Mouse (Mus musculus) MEL (cell line): ENCODE results near the gene Krt15. TPM values are rescaled to one million over a fixed set of nuclear protein-coding genes. Genes with fewer than 3 reads are reported as not detected.

Source experiments
- DNase-seq: peaks from one replicate; pipeline ENCODE4 v3.0.0; 2011; ENCODE audit warnings: low read depth, low spot score
- H3K27ac ChIP-seq: 2 replicates; pipeline ENCODE4 v1.5.1; 2012; ENCODE audit warnings: low read depth, mild to moderate bottlenecking, control low read depth, low read length, moderate library complexity; ENCODE audit not compliant: control insufficient read depth
- H3K27me3 ChIP-seq, 2 experiments: fragments of 150-350 bp in 1 of 2; sonication (generic) in 1 of 2; 2 replicates each; pipeline ENCODE4 v1.6.1; 2012; ENCODE audit warnings: low read length in 2 of 2, mild to moderate bottlenecking in 2 of 2, improper control_type of control experiment in 1 of 2, moderate library complexity in 1 of 2; ENCODE audit not compliant: insufficient read depth in 2 of 2, control insufficient read depth in 1 of 2
- H3K36me3 ChIP-seq, 2 experiments: 2 replicates each; pipeline ENCODE4 v1.6.1; 2012 to 2014; ENCODE audit warnings: low read length in 2 of 2, improper control_type of control experiment in 1 of 2, inconsistent platforms in 1 of 2, mild to moderate bottlenecking in 1 of 2; ENCODE audit not compliant: insufficient read depth in 2 of 2, control insufficient read depth in 1 of 2
- H3K4me1 ChIP-seq, 2 experiments: fragments of 150-350 bp in 1 of 2; sonication (generic) in 1 of 2; 2 replicates each; pipeline ENCODE4 v1.6.1; 2012; ENCODE audit warnings: low read length in 2 of 2, improper control_type of control experiment in 1 of 2, mild to moderate bottlenecking in 1 of 2; ENCODE audit not compliant: insufficient read depth in 2 of 2, control insufficient read depth in 1 of 2
- H3K4me3 ChIP-seq, 2 experiments: fragments of 150-350 bp in 1 of 2; sonication (generic) in 1 of 2; 2 replicates each; pipeline ENCODE4 v1.5.1; 2012; ENCODE audit warnings: low read depth in 2 of 2, low read length in 2 of 2, mild to moderate bottlenecking in 2 of 2, moderate library complexity in 2 of 2, control low read depth in 1 of 2, improper control_type of control experiment in 1 of 2; ENCODE audit not compliant: control insufficient read depth in 1 of 2, insufficient read depth in 1 of 2
- H3K79me2 ChIP-seq: 2 replicates; pipeline ENCODE4 v1.6.1; 2012; ENCODE audit warnings: mild to moderate bottlenecking, low read length, moderate library complexity; ENCODE audit not compliant: control insufficient read depth, poor library complexity, insufficient read depth
- H3K9ac ChIP-seq: 2 replicates; pipeline ENCODE4 v1.6.1; 2012; ENCODE audit warnings: low read depth, mild to moderate bottlenecking, control low read depth, low read length, moderate library complexity; ENCODE audit not compliant: control insufficient read depth, poor library complexity, severe bottlenecking
- H3K9me3 ChIP-seq: fragments of 150-350 bp; sonication (generic); replicated peaks from 2 replicates; pipeline ENCODE4 v1.6.1; 2012; ENCODE audit warnings: mild to moderate bottlenecking, low read length, improper control_type of control experiment, moderate library complexity; ENCODE audit not compliant: insufficient read depth
- CTCF ChIP-seq, 3 experiments: IDR thresholded peaks in 2 of 3; conservative IDR thresholded peaks in 1 of 3; 2 replicates each; pipeline ENCODE4 v1.5.1; 2011 to 2012; ENCODE audit warnings: low read length in 3 of 3, low read depth in 2 of 3, mild to moderate bottlenecking in 2 of 3, improper control_type of control experiment in 1 of 3, inconsistent platforms in 1 of 3, mixed read lengths in 1 of 3, moderate library complexity in 1 of 3; ENCODE audit not compliant: control insufficient read depth in 1 of 3, insufficient read depth in 1 of 3, poor library complexity in 1 of 3, severe bottlenecking in 1 of 3
- E2F4 ChIP-seq: IDR thresholded peaks from 2 replicates; pipeline ENCODE4 v1.6.1; 2011; ENCODE audit warnings: low read depth, low read length, improper control_type of control experiment, borderline replicate concordance
- ELF1 ChIP-seq: IDR thresholded peaks from 2 replicates; pipeline ENCODE4 v1.6.1; 2014; ENCODE audit warnings: low read depth, mild to moderate bottlenecking, inconsistent platforms, low read length, improper control_type of control experiment, moderate library complexity
- EP300 ChIP-seq, 2 experiments: IDR thresholded peaks; 2 replicates each; pipeline ENCODE4 v1.6.1; 2011; ENCODE audit warnings: improper control_type of control experiment in 2 of 2, low read length in 2 of 2, low read depth in 1 of 2, mild to moderate bottlenecking in 1 of 2
- GABPA ChIP-seq: IDR thresholded peaks from 2 replicates; pipeline ENCODE4 v1.6.1; 2012; ENCODE audit warnings: low read depth, mild to moderate bottlenecking, inconsistent platforms, low read length, improper control_type of control experiment, moderate library complexity
- GATA1 ChIP-seq: IDR thresholded peaks from 2 replicates; pipeline ENCODE4 v1.6.1; 2011; ENCODE audit warnings: low read depth, low read length, improper control_type of control experiment
- HCFC1 ChIP-seq: IDR thresholded peaks from 2 replicates; pipeline ENCODE4 v1.6.1; 2012; ENCODE audit warnings: low read depth, mild to moderate bottlenecking, inconsistent platforms, low read length, improper control_type of control experiment, moderate library complexity
- JUND ChIP-seq: IDR thresholded peaks from 2 replicates; pipeline ENCODE4 v1.6.1; 2011; ENCODE audit warnings: low read depth, mild to moderate bottlenecking, improper control_type of control experiment, low read length
- MAFK ChIP-seq: IDR thresholded peaks from 2 replicates; pipeline ENCODE4 v1.6.1; 2011; ENCODE audit warnings: low read depth, mild to moderate bottlenecking, low read length, improper control_type of control experiment, borderline replicate concordance
- MAZ ChIP-seq: IDR thresholded peaks from 2 replicates; pipeline ENCODE4 v1.6.1; 2012; ENCODE audit warnings: low read depth, mild to moderate bottlenecking, inconsistent platforms, low read length, improper control_type of control experiment
- MEF2A ChIP-seq: IDR thresholded peaks from 2 replicates; pipeline ENCODE4 v1.6.1; 2014; ENCODE audit warnings: low read depth, mild to moderate bottlenecking, inconsistent platforms, low read length, improper control_type of control experiment; ENCODE audit not compliant: poor library complexity, insufficient replicate concordance, severe bottlenecking; ENCODE audit errors: extremely low read depth
- MXI1 ChIP-seq: IDR thresholded peaks from 2 replicates; pipeline ENCODE4 v1.6.1; 2011; ENCODE audit warnings: mild to moderate bottlenecking, low read depth, low read length, improper control_type of control experiment
- NRF1 ChIP-seq: IDR thresholded peaks from 2 replicates; pipeline ENCODE4 v1.6.1; 2014; ENCODE audit warnings: low read depth, mild to moderate bottlenecking, inconsistent platforms, low read length, improper control_type of control experiment, moderate library complexity; ENCODE audit not compliant: poor library complexity, insufficient read depth, severe bottlenecking
- POLR2A ChIP-seq, 2 experiments: IDR thresholded peaks; 2 replicates each; pipeline ENCODE4 v1.6.1; 2011 to 2012; ENCODE audit warnings: low read length in 2 of 2, mild to moderate bottlenecking in 2 of 2, control low read depth in 1 of 2, improper control_type of control experiment in 1 of 2, low read depth in 1 of 2, moderate library complexity in 1 of 2; ENCODE audit not compliant: control insufficient read depth in 1 of 2, insufficient read depth in 1 of 2, poor library complexity in 1 of 2
- POLR2AphosphoS2 ChIP-seq: IDR thresholded peaks from 2 replicates; pipeline ENCODE4 v1.6.1; 2011; ENCODE audit warnings: low read length, improper control_type of control experiment
- POLR2AphosphoS5 ChIP-seq: IDR thresholded peaks from 2 replicates; pipeline ENCODE4 v1.6.1; 2012; ENCODE audit warnings: low read depth, borderline replicate concordance, mild to moderate bottlenecking, inconsistent platforms, low read length, moderate library complexity, mixed read lengths
- RAD21 ChIP-seq: IDR thresholded peaks from 2 replicates; pipeline ENCODE4 v1.6.1; 2011; ENCODE audit warnings: mild to moderate bottlenecking, low read depth, low read length, improper control_type of control experiment
- RCOR1 ChIP-seq: IDR thresholded peaks from 2 replicates; pipeline ENCODE4 v1.6.1; 2012; ENCODE audit warnings: low read depth, mild to moderate bottlenecking, inconsistent platforms, low read length, improper control_type of control experiment
- SIN3A ChIP-seq: IDR thresholded peaks from 2 replicates; pipeline ENCODE4 v1.6.1; 2012; ENCODE audit warnings: low read length, improper control_type of control experiment, inconsistent platforms
- TAL1 ChIP-seq: IDR thresholded peaks from 2 replicates; pipeline ENCODE4 v1.6.1; 2012; ENCODE audit warnings: mild to moderate bottlenecking, inconsistent platforms, low read length, moderate library complexity, mixed read lengths
- TBP ChIP-seq: IDR thresholded peaks from 2 replicates; pipeline ENCODE4 v1.8.0; 2011; ENCODE audit warnings: low read depth, low read length, improper control_type of control experiment
- ZKSCAN1 ChIP-seq: IDR thresholded peaks from 2 replicates; pipeline ENCODE4 v1.6.1; 2012; ENCODE audit warnings: low read depth, mild to moderate bottlenecking, inconsistent platforms, low read length, improper control_type of control experiment, moderate library complexity
- ZMIZ1 ChIP-seq: IDR thresholded peaks from 2 replicates; pipeline ENCODE4 v1.6.1; 2012; ENCODE audit warnings: low read depth, mild to moderate bottlenecking, inconsistent platforms, low read length, improper control_type of control experiment, moderate library complexity
- ZNF384 ChIP-seq: IDR thresholded peaks from 2 replicates; pipeline ENCODE4 v1.6.1; 2012; ENCODE audit warnings: low read depth, mild to moderate bottlenecking, inconsistent platforms, low read length, improper control_type of control experiment
- polyA plus RNA-seq, 2 experiments: library from polyadenylated mRNA; stranded (reverse) in 1 of 2; unstranded in 1 of 2; fragments of >175 nt in 1 of 2; fragments of >200 nt in 1 of 2; gene quantifications; 2 replicates each; pipeline versions ENCODE4 v1.2.1 to v1.2.4; 2012; ENCODE audit warnings: low replicate concordance in 2 of 2, low read depth in 1 of 2; ENCODE audit not compliant: insufficient read length in 2 of 2, insufficient read depth in 1 of 2, missing spikeins in 1 of 2
- total RNA-seq: library from RNA; depleted of rRNA; stranded (reverse); fragments of 300-350 nt; gene quantifications from 2 replicates; pipeline ENCODE4 v1.2.3, GENCODE M21; 2012; rRNA removed

Krt15 gene
- total RNA-seq (not detected in 2 replicates), polyA plus RNA-seq (not detected)

- DNase-seq = no peak
- no peaks in the 10 kb centered on the region for H3K27me3 ChIP-seq
- no peaks in the 10 kb centered on the region for H3K4me1 ChIP-seq
- H3K9ac ChIP-seq = no peak within 1 kb of the TSS
- H3K36me3 ChIP-seq = no peaks in the 10 kb centered on the region
- H3K4me3 ChIP-seq = no peak within 1 kb of the TSS
- TF ChIP-seq E2F4 (no peak), MAZ (no peak), POLR2A (IDR thresholded peaks at IDR 0.05; ENCODE audit: control insufficient read depth in 1 of 2, insufficient read depth in 1 of 2, low read depth in 1 of 2, low read length in 2 of 2, poor library complexity in 1 of 2) (no peak), ELF1 (no peak), GABPA (no peak), SIN3A (no peak), GATA1 (no peak), CTCF (IDR thresholded peaks at IDR 0.05 in 2 of 3, conservative IDR thresholded peaks at IDR 0.05 in 1 of 3; ENCODE audit: control insufficient read depth in 1 of 3, insufficient read depth in 1 of 3, low read depth in 2 of 3, low read length in 3 of 3, poor library complexity in 1 of 3, severe bottlenecking in 1 of 3) (no peak), ZMIZ1 (no peak), EP300 (IDR thresholded peaks at IDR 0.05; ENCODE audit: low read depth in 1 of 2, low read length in 2 of 2) (no peak), TAL1 (no peak), POLR2AphosphoS5 (no peak), MAFK (no peak), MXI1 (no peak)
- H3K9me3 ChIP-seq = no peaks in the 10 kb centered on the region
- H3K79me2 ChIP-seq = no peaks in the 10 kb centered on the region
- no peak within 1 kb of the TSS for H3K27ac ChIP-seq
These were observed at the start of gene Krt15 for GRCm38 (mm10) chr11:100135731-100136130. Krt15 (minus strand) TSS chr11:100135928.

GRCm38 (mm10) chr11:100181725-100182124 lies 46.0 kb upstream of the Krt15 start:
- no peaks in the 10 kb centered on the region for H3K36me3 ChIP-seq
- no peak overlapping the region for H3K27ac ChIP-seq
- DNase-seq = no peak
- no peaks in the 10 kb centered on the region for H3K79me2 ChIP-seq
- TF ChIP-seq RAD21 (no peak), POLR2A (IDR thresholded peaks at IDR 0.05; ENCODE audit: control insufficient read depth in 1 of 2, insufficient read depth in 1 of 2, low read depth in 1 of 2, low read length in 2 of 2, poor library complexity in 1 of 2) (no peak), MAZ (no peak), POLR2AphosphoS5 (no peak), MAFK (no peak), NRF1 (no peak), TBP (no peak), ZKSCAN1 (no peak), SIN3A (no peak), POLR2AphosphoS2 (no peak), GATA1 (no peak), RCOR1 (no peak), MEF2A (no peak), ZNF384 (no peak), E2F4 (no peak), HCFC1 (no peak), GABPA (no peak), JUND (no peak)
- no peaks in the 10 kb centered on the region for H3K4me1 ChIP-seq
- no peaks in the 10 kb centered on the region for H3K9me3 ChIP-seq
- no peak overlapping the region for H3K4me3 ChIP-seq
- no peaks in the 10 kb centered on the region for H3K27me3 ChIP-seq
- H3K9ac ChIP-seq = no peak overlapping the region
